Mouse (Mus musculus) forebrain, embryonic 16.5 days (tissue): ENCODE data around the gene Loxl3. TPM values are rescaled to one million over a fixed set of nuclear protein-coding genes. Genes with fewer than 3 reads are reported as not detected.

Experiments used
- ATAC-seq: fragments of 200-750 bp; cut with Nextera tagmentation; 2 replicates; pipeline ENCODE4 v1.8.0; 2017; ENCODE audit warnings: mild to moderate bottlenecking, moderate library complexity
- H3K27ac ChIP-seq: fragments of 300-500 bp; sonication (generic); 2 replicates; pipeline ENCODE4 v1.5.1; 2014; ENCODE audit warnings: low read length, control low read depth
- H3K27me3 ChIP-seq: fragments of 300-500 bp; sonication (generic); replicated peaks from 2 replicates; pipeline ENCODE4 v1.6.1; 2014; ENCODE audit warnings: low read length; ENCODE audit not compliant: control insufficient read depth, insufficient read depth
- H3K36me3 ChIP-seq: fragments of 300-500 bp; sonication (generic); 2 replicates; pipeline ENCODE4 v1.6.1; 2014; ENCODE audit not compliant: control insufficient read depth, insufficient read depth
- H3K4me1 ChIP-seq: fragments of 300-500 bp; sonication (generic); replicated peaks from 2 replicates; pipeline ENCODE4 v1.6.1; 2014; ENCODE audit warnings: low read length; ENCODE audit not compliant: control insufficient read depth, insufficient read depth
- H3K4me2 ChIP-seq: fragments of 300-500 bp; sonication (generic); 2 replicates; pipeline ENCODE4 v1.6.1; 2014; ENCODE audit warnings: mild to moderate bottlenecking, low read length, control low read depth
- H3K4me3 ChIP-seq: fragments of 300-500 bp; sonication (generic); replicated peaks from 2 replicates; pipeline ENCODE4 v1.5.1; 2014; ENCODE audit warnings: mild to moderate bottlenecking, low read length, control low read depth
- H3K9ac ChIP-seq: fragments of 300-500 bp; sonication (generic); replicated peaks from 2 replicates; pipeline ENCODE4 v1.6.1; 2014; ENCODE audit warnings: low read depth, low read length, control low read depth
- H3K9me3 ChIP-seq: fragments of 300-500 bp; sonication (generic); 2 replicates; pipeline ENCODE4 v1.6.1; 2016; ENCODE audit warnings: low read length; ENCODE audit not compliant: control insufficient read depth
- whole genome bisulfite sequencing: fragments of 180-500 bp; shearing (Covaris S2); extraction: QIAGEN DNeasy Blood & Tissue Kit; methylation state at CpG from one replicate; pipeline ENCODE4 v1.1.7; 2014; 5-methylcytosine and 5-hydroxymethylcytosine counted together
- polyA plus RNA-seq: library from polyadenylated mRNA; unstranded; fragments of >200 nt; fragmentation: Nextera tagmentation; extraction: Ambion mirVana; gene quantifications from 2 replicates; pipeline ENCODE4 v1.2.1, GENCODE M21; 2015

Gene Loxl3
- polyA plus RNA-seq, 1 experiment from 2014 or later, result 5.3 TPM

GRCm38 (mm10) chr6:83014482-83015466, 19.2 kb upstream of the Loxl3 start:
- no peak for ATAC-seq

GRCm38 (mm10) chr6:83015749-83016148, 18.2 kb upstream of the Loxl3 start:
- no peak overlapping the region for H3K4me2 ChIP-seq
- H3K27ac ChIP-seq, result no peak overlapping the region
- WGBS, result 90% methylated on average over 2 of the region's 2 CpGs
- no peaks in the 10 kb centered on the region for H3K9me3 ChIP-seq
- H3K36me3 ChIP-seq, result no peaks in the 10 kb centered on the region
- H3K4me3 ChIP-seq, result no peak overlapping the region
- no peak for ATAC-seq
- H3K9ac ChIP-seq, result no peak overlapping the region
- no peaks in the 10 kb centered on the region for H3K27me3 ChIP-seq
- H3K4me1 ChIP-seq, result no peaks in the 10 kb centered on the region

More at GRCm38 (mm10) chr6:83014482-83015466, 19.2 kb upstream of the Loxl3 start:
- no peak overlapping the region for H3K9ac ChIP-seq
- H3K27me3 ChIP-seq, result no peaks in the 10 kb centered on the region
- no peaks in the 10 kb centered on the region for H3K36me3 ChIP-seq
- WGBS, result 75% methylated on average over 12 of the region's 12 CpGs
- H3K4me1 ChIP-seq, result no peaks in the 10 kb centered on the region
- H3K4me3 ChIP-seq, result no peak overlapping the region
- no peak overlapping the region for H3K4me2 ChIP-seq
- no peaks in the 10 kb centered on the region for H3K9me3 ChIP-seq
- no peak overlapping the region for H3K27ac ChIP-seq

GRCm38 (mm10) chr6:83017190-83017589, 16.8 kb upstream of the Loxl3 start:
- ATAC-seq, result no peak
- WGBS, result 79% methylated on average over 3 of the region's 3 CpGs

GRCm38 (mm10) chr6:83019044-83019443, 14.9 kb upstream of the Loxl3 start:
- Histone ChIP-seq H3K27ac (no peak overlapping the region), H3K9ac (no peak overlapping the region), H3K4me1 (no peaks in the 10 kb centered on the region), H3K4me3 (no peak overlapping the region), H3K27me3 (no peaks in the 10 kb centered on the region), H3K9me3 (no peaks in the 10 kb centered on the region), H3K36me3 (no peaks in the 10 kb centered on the region), H3K4me2 (no peak overlapping the region)
- WGBS, result 62% methylated on average over 3 of the region's 3 CpGs
- ATAC-seq, result no peak

More at GRCm38 (mm10) chr6:83017190-83017589, 16.8 kb upstream of the Loxl3 start:
- no peaks in the 10 kb centered on the region for H3K9me3 ChIP-seq
- H3K27me3 ChIP-seq, result no peaks in the 10 kb centered on the region
- H3K4me1 ChIP-seq, result no peaks in the 10 kb centered on the region
- H3K4me2 ChIP-seq, result no peak overlapping the region
- H3K36me3 ChIP-seq, result no peaks in the 10 kb centered on the region
- no peak overlapping the region for H3K4me3 ChIP-seq
- H3K27ac ChIP-seq, result no peak overlapping the region
- no peak overlapping the region for H3K9ac ChIP-seq

- H3K9me3 ChIP-seq, result no peaks in the 10 kb centered on the region
- H3K4me3 ChIP-seq, result no peak overlapping the region
- H3K36me3 ChIP-seq, result no peaks in the 10 kb centered on the region
- H3K4me2 ChIP-seq, result no peak overlapping the region
- no peak overlapping the region for H3K9ac ChIP-seq
- no peak overlapping the region for H3K27ac ChIP-seq
- H3K27me3 ChIP-seq, result no peaks in the 10 kb centered on the region
- no peaks in the 10 kb centered on the region for H3K4me1 ChIP-seq
- ATAC-seq, result no peak
- 92% methylated on average over 6 of the region's 6 CpGs for WGBS
These were observed 13.9 kb upstream of the Loxl3 start for GRCm38 (mm10) chr6:83020121-83020520.

- Histone ChIP-seq H3K9ac (no peak overlapping the region), H3K27me3 (no peaks in the 10 kb centered on the region), H3K4me1 (no peaks in the 10 kb centered on the region), H3K27ac (no peak overlapping the region), H3K4me2 (no peak overlapping the region), H3K9me3 (no peaks in the 10 kb centered on the region), H3K36me3 (no peaks in the 10 kb centered on the region), H3K4me3 (no peak overlapping the region)
- 81% methylated on average over 4 of the region's 4 CpGs for WGBS
- no peak for ATAC-seq
These were observed 13.0 kb upstream of the Loxl3 start for GRCm38 (mm10) chr6:83020836-83021593.

- Histone ChIP-seq H3K9me3 (no peaks in the 10 kb centered on the region), H3K4me2 (no peak overlapping the region), H3K27ac (no peak overlapping the region), H3K36me3 (no peaks in the 10 kb centered on the region), H3K27me3 (no peaks in the 10 kb centered on the region), H3K4me3 (no peak overlapping the region), H3K9ac (no peak overlapping the region), H3K4me1 (no peaks in the 10 kb centered on the region)
- WGBS, result 87% methylated on average over 9 of the region's 9 CpGs
- ATAC-seq, result no peak
These were observed 11.0 kb upstream of the Loxl3 start for GRCm38 (mm10) chr6:83023008-83023407.

- Histone ChIP-seq H3K9me3 (no peaks in the 10 kb centered on the region), H3K9ac (no peak overlapping the region), H3K4me3 (no peak overlapping the region), H3K27ac (no peak overlapping the region), H3K4me2 (no peak overlapping the region), H3K36me3 (no peaks in the 10 kb centered on the region), H3K4me1 (no peaks in the 10 kb centered on the region), H3K27me3 (no peaks in the 10 kb centered on the region)
- no peak for ATAC-seq
- 91% methylated on average over 2 of the region's 2 CpGs for WGBS
These were observed 10.2 kb upstream of the Loxl3 start for GRCm38 (mm10) chr6:83023786-83024185.

GRCm38 (mm10) chr6:83024421-83024820, 9.6 kb upstream of the Loxl3 start:
- 71% methylated on average over 4 of the region's 4 CpGs for WGBS
- H3K9me3 ChIP-seq, result no peaks in the 10 kb centered on the region
- H3K4me3 ChIP-seq, result no peak overlapping the region
- H3K4me1 ChIP-seq, result no peaks in the 10 kb centered on the region
- H3K4me2 ChIP-seq, result no peak overlapping the region
- H3K36me3 ChIP-seq, result no peaks in the 10 kb centered on the region
- H3K9ac ChIP-seq, result no peak overlapping the region
- H3K27me3 ChIP-seq, result no peaks in the 10 kb centered on the region
- no peak for ATAC-seq
- H3K27ac ChIP-seq, result no peak overlapping the region
